Mouse (Mus musculus) layer of hippocampus, adult 6 months (tissue): ENCODE measurements around the gene Zfp655. TPM values are rescaled to one million over a fixed set of nuclear protein-coding genes. Genes with fewer than 3 reads are reported as not detected.

ENCODE experiments used
- long read RNA-seq, 2 experiments: library from polyadenylated mRNA; unstranded; transcript quantifications; one replicate each; pipeline ENCODE4 v2.0.0; 2019 to 2020
- polyA plus RNA-seq: library from polyadenylated mRNA; unstranded; fragments of <200 nt; fragmentation: Nextera tagmentation; gene quantifications from 2 replicates; pipeline ENCODE4 v1.2.3, GENCODE M21; 2021

Zfp655 gene
- polyA plus RNA-seq, result 17.7 and 18.9 TPM in 2 replicates
- long read RNA-seq, experiment 1, full-length matches to known transcripts, result 32 of 48 reads
- long read RNA-seq, experiment 1, partial matches to known transcripts, result 2 of 48 reads
- long read RNA-seq, experiment 1, other reads (novel, unspliced or antisense), result 14 of 48 reads
- long read RNA-seq, experiment 2, full-length matches to known transcripts, result 151 of 173 reads
- long read RNA-seq, experiment 2, partial matches to known transcripts, result 0 of 173 reads
- long read RNA-seq, experiment 2, other reads (novel, unspliced or antisense), result 22 of 173 reads

DNA sequence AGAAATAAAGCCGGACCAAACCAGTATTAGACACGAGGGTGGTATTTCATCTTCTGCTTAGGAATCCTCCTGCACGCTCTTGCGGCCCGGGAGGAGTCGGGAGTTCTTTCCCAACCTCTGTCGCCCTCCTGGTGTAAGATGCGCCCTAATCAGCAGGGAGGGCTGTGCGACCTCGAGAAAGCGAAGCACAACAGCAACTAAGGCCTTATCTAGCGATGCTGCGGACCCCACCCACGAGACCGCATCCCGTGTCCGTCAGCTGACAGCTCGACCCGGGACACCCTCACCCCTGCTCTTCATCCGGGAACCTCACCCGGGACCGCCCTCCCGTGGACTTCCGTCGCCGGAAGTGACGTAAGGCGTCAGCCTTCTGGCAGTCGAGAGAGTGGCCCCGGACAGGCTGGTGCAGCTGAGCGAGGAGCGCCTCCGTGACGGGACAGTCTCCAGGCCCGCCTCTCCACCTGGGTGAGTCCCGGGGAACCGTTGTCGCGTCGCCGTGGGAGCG, at the start of gene Zfp655:
Gene Zfp655 (plus strand): TSS at position 349 of the 505 bp plus-strand sequence.

DNA sequence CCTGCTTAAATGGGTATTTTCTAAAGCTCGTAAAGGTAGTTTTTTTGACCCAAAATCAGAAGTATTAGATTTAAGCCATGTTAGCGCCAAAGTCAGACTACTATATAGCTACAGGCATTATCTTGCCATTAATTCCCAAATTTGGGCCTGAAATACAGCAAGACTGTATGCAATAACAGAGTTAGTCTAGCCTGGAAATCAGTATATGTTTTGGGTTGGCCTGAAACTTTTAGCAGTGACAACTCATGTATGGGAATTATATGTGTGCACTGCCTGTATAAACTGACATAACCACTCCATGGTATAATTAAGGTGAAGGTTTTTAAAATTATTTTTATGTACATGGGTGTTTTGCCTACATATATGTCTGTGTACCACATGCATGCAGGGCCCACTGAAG, 39.6 kb upstream of the Zfp655 start, which contains the start of gene Atp5j2:
Gene Atp5j2 (minus strand): TSS at position 101 of the 400 bp plus-strand sequence.

DNA sequence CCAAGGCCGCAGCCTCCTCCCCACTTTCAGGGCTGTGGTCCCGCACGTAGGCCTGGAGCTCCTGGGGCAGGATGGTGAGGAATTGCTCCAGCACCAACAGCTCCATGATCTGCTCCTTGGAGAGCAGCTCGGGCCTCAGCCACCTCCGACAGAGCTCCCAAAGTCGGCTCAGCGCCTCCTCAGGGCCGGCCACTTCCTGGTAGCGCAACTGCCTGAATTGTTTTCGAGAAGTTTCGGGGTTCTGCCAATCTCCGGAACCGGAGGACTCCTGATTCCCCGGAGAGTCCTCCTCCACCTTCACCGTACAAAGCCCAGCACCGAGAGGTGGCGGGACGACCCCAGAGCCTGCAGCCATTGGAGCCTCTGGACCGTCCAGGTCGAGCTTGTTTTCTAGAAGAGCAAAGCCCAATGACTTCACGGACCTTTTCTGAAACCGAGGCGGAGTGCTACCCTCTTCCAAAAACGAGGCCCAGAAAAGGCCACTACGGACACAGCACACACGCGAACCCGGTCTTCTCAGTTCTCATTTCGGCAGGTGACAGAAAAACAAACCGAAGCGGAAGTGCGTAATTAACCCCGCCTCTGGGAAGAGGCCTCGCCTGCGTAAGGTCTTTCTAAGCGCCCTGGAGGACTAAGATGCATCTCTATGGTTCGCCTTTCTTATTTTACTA, 30.1 kb upstream of the Zfp655 start, which contains the start of gene Zkscan14:
Gene Zkscan14 (minus strand): TSS at position 548 of the 671 bp plus-strand sequence.

DNA sequence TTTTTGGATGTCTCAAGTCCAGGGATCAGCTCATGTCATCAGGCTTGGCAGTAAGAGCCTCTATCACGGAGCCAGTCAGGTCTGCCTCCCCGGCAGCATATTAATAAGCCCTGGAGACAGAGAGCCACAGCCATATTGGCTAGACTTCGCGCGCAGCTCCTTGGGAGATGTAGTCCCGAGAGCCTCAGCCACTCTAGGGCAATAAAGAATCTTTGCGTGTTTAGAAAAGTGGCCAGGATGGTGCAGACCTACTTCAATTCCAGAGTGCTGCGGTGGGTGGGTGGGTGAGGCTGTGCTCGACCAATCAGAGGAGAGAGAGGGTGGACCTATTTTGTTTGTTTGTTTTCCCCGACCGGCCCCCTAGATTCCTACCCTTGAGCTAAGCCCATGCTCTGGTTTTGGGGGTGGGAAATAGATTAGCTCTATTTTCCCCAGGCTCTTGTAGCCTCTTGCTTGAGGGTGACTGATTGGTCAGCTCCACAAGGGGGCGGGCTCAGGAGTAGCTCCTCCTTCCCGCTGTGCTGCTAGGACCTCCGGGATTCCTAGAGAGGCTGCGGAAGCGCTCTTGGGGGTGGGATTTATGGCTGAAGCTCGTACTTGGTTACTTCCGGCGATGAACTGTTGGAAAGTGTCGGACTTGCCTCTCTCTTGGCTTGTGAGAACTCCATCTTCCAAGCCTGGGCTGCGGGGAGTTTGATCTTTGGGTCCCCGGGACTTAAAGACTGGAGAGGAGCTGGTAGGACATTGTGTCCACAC, 27.4 kb upstream of the Zfp655 start, which contains the start of gene Zkscan5:
Gene Zkscan5 (plus strand): TSS at position 627 of the 756 bp plus-strand sequence.

DNA sequence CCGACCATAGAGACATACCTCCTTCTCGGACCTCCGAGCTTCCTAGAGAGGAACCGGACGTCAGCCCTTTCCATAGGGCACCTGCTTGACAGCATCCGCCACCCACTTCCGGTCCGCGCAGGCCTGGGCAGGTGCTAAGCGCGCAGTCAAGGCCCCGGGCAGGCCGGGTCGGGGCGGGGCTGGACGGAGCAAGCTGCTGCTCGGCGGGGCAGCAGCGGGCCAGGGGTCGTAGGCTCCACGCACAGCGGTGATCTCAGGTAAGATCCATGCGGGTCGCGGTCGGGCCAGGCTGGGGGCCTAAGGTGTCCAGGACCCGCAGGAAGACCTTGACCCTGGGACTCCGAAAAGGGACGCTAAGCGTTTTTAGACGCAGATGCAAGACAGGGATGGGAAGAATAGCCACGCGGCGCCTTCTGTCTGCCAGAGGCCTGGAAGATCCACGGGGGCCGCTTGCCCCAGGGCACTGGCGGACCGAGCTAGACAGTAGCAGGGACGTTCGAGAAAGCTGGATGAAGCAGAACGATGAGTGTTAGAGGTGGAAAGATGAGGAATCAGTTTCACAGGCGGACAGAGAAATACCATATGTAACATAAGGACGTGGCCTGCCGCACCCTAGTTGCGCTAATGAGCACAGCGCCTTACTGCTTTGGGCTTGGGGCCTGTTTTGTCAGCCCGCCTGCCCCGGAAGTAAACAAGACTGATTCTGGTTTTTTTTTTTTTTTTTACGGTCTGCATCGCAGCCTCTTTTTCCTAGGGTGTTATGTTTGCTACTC, 49.0 kb downstream of the Zfp655 start, which contains the start of gene Zscan25:
Gene Zscan25 (plus strand): TSS at position 130 of the 773 bp plus-strand sequence.

Other genes with a start within 250 kb of the Zfp655 start
- gene Gm4871, start 199.0 kb upstream of the Zfp655 start, polyA plus RNA-seq, result not detected in 2 replicates
- gene 1700018F24Rik, start 188.7 kb upstream of the Zfp655 start, polyA plus RNA-seq, result not detected in 2 replicates
- gene Arpc1a, start 147.9 kb upstream of the Zfp655 start, polyA plus RNA-seq, result 370 and 401 TPM in 2 replicates
- not detected in 2 replicates for gene Kpna7, start 147.7 kb upstream of the Zfp655 start, polyA plus RNA-seq
- gene Arpc1b, start 117.5 kb upstream of the Zfp655 start, polyA plus RNA-seq, result 53.5 and 59.1 TPM in 2 replicates
- 64.7 and 65.6 TPM in 2 replicates for gene Pdap1, start 91.5 kb upstream of the Zfp655 start, polyA plus RNA-seq
- gene Bud31, start 91.4 kb upstream of the Zfp655 start, polyA plus RNA-seq, result 105 and 112 TPM in 2 replicates
- 14.1 and 16.0 TPM in 2 replicates for gene Ptcd1, start 64.6 kb upstream of the Zfp655 start, polyA plus RNA-seq
- 4.2 and 5.7 TPM in 2 replicates for gene Cpsf4, start 64.5 kb upstream of the Zfp655 start, polyA plus RNA-seq
- 1,254 and 1,419 TPM in 2 replicates for gene Atp5j2, start 39.7 kb upstream of the Zfp655 start, polyA plus RNA-seq
- gene Zkscan14, start 29.8 kb upstream of the Zfp655 start, polyA plus RNA-seq, result 8.9 and 9.7 TPM in 2 replicates
- 6.0 and 6.5 TPM in 2 replicates for gene Zkscan5, start 27.2 kb upstream of the Zfp655 start, polyA plus RNA-seq
- gene Zscan25, start 48.8 kb downstream of the Zfp655 start, polyA plus RNA-seq, result 1.1 TPM in 2 replicates
- gene Cyp3a57, start 113.6 kb downstream of the Zfp655 start, polyA plus RNA-seq, result not detected in 2 replicates
- gene Cyp3a16, start 238.0 kb downstream of the Zfp655 start, polyA plus RNA-seq, result not detected in 2 replicates